Mouse (Mus musculus): ENCODE measurements around the gene Glce. TPM values are rescaled to one million over a fixed set of nuclear protein-coding genes. Genes with fewer than 3 reads are reported as not detected.
A peak's percentile ranks its signal among the peaks of the same experiment; 100 is the strongest.

The Glce gene
- total RNA-seq, 2 experiments from 2014 or later: 21.7 to 23.0 TPM

DNA sequence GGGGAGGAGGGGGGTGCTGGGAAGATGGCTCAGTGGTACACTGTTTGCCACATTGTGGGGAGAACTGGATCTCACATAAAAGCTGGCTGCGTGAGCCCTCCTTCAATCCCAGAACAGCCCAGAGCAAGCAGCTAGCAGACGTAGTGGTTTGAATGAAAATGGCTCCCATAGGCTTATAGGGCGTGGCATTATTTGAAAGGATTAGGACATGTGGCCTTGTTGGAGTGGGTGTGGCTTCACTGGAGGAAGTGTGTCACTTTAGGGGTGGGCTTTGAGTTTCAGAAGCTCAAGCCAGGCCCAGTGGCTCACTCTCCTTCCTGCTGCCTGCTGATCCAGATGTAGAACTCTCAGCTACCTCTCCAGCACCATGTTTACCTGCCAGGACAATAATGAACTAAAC is 90.2 kb downstream of the Glce start:
- DNase-seq (ENCODE audit: low spot score in 2 of 2): no peak

DNA sequence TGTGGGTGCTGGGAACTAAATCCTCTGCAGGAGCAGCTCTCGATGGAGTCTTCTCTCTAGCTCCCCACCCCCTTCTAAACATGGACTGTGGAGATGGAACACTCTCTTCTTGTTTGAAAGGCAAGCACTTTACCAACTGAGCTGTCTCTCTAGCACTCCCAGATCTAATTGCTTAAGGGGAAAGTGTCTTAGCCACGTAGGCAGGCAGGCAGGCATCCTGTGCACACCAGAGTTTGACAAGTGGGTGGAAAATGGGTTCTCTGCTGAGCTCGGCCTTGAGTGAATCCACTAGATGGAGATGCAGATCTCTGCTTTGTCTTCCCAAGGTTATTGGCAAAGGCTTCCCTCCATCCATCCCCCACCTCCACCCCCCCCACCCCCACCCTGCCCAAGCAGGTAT is 94.4 kb downstream of the Glce start:
- DNase-seq (ENCODE audit: low spot score in 2 of 2): no peak

DNA sequence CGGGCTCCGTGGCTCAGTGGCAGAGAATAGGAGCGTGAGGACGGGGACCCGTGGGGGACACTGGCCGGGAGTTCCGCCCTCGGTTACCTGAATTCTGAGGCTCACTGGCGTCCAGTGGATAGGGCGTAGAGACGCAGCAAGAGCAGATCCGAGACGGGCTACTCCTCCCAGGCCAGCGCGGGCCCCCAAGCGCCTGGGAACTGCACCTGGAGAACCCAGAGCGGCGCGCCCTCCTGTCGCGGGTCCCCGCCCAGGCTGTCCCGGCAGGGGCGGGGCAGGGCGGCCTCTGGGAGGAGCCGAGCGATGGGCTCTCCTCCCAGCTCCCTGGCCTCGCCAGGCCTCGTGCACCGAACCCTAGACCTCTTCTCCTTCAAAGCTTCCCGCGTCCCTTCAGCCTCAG is 95.9 kb downstream of the Glce start, which contains the start of gene Paqr5:
Gene Paqr5 (minus strand): TSS at position 257 of the 400 bp plus-strand sequence.
- DNase-seq (ENCODE audit: low spot score in 2 of 2): peak in 1 of 2 experiments; percentile 19

DNA sequence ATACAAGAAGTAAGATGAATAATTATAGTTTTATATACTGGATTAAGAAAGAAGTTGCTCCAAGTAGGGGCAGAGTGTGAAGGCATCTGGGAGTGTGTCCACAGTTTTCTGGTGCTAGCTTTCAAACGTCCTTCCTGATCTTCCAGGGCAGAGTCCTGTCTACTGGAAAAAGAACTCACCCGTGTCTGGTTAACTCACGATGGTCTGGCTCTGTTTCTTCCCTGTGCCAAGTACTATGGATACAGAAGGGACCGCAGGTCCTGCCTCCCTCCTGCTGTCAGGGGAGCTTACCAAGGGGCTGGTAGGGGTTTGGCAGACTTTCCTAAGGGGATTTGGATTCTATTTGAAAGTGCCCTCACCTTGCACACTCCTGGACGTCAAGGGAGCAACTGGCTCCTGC is 97.4 kb downstream of the Glce start:
- DNase-seq (ENCODE audit: low spot score in 2 of 2): no peak

DNA sequence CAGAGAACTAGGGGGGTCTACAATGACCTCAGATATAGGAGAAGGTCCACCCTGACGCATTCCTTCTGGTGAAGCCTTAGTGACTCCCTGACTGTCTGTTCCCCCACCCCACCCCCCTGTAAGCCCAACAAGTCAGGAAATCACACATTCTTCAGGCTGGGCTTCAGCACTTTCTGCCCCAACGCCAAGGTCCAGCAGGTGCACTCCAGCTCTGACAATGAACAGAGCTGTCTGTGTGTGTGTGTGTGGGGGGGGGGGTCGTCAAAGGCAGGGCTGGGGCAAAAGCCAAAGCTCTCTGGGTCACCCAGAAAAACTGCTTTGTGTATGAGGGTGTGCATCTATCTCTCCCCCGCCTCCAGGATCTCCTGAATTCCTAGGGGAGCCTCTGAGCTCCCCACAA is 98.6 kb downstream of the Glce start:
- DNase-seq (ENCODE audit: low spot score in 2 of 2): no peak

DNA sequence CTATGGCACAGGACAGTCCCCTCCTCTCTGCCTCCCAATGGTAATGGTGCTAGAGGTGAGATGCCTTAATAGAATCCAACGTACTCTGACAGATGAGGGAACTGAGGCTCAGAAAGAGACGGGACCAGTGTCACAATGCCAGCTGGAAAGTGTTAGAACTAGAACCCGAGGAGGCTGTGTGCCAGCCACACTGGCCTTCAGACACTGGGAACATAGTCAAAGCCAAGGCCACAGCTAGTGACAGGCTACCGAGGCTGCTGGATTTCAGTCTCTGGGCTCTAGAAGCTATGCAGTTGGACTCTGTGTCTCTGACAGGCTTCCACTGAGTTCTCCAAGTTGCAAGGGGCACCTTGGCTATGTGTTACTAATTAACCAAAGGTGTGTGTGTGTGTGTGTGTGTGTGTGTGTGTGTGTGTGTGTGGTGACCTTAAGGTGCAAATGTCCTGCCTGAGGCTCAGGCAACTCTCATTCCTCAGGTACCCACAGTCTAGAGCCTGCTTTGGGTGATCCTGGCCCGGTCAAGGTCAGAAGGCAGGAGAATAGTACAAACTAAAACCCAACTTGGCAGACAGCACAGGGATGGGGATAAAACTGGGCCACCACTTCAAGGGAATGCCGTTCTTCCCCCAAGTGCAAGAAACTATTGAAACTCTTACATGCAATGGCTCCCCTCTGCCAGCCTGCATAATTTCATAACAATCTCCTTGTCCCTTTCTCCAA is 99.3 kb downstream of the Glce start:
- no peak for DNase-seq (ENCODE audit: low spot score in 2 of 2)

DNA sequence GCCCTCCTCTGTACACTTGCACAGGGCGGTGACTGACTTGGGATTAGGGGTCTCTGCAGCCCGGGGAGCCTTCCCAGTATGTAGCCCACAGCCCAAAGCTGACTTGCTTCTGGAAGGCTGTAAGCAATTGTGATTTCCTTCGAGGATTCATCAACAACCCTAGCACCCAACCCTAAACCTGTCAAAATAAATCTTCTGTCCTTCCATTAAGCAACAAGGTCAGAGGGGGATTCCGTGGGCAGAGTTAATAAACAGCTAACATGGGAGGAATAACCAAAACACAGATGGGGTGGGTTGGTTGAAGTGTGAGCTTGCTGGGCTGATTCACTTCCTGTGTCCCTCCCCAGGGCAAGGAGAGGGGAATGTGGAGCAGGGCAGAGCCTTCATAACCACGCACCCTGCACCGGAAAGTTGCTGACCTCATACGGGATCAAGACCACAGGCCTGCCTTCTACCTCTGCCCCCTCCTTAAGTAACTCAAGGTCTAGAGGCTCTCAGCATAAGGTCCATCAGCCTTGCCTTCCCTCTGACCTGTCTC is 100.8 kb downstream of the Glce start:
- DNase-seq (ENCODE audit: low spot score in 2 of 2): no peak

DNA sequence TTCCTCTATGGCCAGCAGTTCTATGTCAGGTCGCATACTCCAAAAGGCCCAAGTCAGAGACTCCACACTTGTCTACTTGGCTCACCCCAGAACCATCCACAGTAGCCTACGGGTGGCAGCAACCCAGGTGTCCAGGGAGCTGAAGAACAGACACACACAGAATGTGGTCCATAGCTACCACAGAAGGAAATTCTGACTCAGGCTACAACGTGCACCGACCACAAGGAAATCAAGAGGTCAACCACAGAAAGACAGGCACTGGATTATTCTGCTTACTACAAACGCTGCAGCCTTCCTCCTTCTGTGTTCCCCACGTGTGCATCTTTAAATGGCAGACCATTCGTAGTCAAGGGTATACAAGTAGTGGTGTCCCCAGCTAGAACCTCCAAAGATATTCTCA is 102.2 kb downstream of the Glce start:
- DNase-seq (ENCODE audit: low spot score in 2 of 2): no peak

DNA sequence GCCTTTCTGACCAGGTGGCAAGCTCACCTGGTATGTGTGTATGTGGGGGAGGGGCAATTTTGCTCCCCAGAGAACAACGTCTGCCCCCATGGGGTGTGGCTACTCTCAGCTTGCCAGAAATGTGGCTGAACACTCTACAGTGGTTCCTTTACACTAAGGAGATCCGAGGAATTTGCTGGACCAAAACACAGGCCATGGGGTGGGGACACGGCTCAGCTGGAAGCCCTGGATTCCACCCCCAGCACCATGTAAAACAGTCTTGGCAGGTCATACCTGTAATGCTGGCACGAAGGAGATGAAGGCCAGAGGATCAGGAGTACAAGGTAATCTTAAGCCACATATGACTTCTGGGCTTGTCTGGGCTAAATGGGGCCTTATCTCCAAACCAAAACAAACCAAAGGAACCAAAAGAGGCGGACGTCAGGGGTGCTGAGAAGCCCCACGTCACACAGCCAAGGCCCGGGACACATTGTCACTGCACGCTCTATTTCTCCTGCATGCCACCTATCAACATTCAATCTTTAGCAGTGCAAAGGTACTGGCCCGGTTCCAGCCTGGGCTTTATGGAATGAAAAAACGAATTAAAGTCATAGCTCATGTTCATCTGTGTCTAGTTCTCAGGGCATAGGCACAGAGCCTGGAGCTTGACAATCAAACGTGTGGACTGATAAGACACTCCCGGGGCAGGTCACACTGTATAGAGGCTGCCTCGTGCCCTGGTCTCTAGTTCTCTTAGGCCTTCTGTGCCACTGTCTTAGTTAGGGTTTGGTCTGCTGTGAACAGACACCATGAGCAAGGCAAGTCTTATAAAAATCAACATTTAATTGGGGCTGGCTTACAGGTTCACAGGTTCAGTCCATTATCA is 104.0 kb downstream of the Glce start:
- no peak for DNase-seq (ENCODE audit: low spot score in 2 of 2)

DNA sequence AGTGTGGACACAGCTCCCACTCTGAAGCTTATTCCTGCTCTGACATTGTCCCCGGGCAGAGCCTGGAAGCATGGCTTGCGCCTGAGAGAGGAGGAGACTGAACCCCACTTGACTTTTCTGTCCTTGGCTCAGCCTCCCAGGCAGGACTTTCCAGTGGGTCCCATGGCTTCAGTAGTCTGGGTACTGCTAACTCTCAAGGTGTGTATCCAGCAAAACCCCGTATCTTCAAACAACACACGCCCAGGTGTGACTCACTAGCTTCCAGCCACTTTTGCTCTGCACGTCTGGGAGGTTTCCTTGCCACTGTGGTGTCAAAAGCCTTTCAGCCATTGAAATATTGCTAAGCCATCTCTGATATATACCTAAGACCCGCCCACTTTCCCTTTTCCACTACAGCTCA is 105.1 kb downstream of the Glce start:
- no peak for DNase-seq (ENCODE audit: low spot score in 2 of 2)

DNA sequence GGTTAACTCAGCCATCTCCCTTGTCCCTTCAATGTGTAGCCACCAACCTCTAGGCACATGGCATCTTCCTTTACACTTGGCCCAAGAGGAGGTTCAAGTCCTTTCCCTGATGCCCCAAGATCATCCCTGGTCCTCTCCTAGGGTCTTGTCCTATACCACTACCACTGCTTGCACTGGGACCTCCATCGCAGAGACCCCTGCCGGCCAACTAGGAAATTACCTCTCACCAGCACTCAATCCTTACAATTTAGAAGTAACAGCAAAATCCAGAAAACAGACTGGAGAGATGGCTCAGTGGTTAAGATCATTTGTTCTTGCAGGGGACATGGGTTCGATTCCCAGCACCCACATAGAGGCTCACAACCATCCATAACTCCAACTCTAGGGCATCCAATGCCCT is 107.0 kb downstream of the Glce start:
- DNase-seq (ENCODE audit: low spot score in 2 of 2): no peak

DNA sequence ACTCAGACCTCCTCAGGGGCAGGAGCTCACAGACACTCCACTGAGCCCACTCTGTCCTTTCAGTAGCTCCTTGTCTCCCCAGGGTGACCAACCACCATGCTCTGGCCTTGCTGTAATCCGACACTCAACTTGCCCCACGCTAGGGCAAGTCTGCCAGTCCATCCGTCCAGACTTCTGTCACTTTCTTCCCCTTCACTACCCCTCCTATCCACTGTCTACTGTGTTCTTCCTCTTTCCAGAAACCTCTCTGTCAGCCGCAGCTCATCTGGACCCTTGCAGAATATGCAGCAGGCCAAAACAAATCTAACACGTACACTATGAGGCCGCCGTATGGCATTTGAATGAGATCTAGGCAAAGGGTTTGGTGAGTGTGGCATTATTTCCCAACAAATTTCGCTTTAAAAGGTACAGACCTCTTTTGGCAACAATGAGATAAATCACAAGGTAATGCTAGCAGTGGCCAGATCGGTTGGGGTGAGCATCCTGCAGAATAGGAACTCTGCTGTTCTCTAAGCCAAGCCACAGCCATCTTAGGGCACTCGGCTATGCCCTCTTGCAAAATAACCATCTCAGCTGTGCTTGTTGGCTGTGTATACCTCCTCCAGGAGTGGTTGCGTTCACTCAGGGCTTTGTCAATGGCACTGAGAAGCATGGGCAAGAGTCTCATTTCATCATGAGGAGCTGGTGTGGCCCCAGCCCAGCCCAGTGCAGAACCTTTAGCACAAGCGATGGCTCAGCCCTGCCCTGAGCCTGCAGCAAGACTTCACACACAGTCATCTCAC is 108.9 kb downstream of the Glce start:
- DNase-seq (ENCODE audit: low spot score in 2 of 2): no peak

DNA sequence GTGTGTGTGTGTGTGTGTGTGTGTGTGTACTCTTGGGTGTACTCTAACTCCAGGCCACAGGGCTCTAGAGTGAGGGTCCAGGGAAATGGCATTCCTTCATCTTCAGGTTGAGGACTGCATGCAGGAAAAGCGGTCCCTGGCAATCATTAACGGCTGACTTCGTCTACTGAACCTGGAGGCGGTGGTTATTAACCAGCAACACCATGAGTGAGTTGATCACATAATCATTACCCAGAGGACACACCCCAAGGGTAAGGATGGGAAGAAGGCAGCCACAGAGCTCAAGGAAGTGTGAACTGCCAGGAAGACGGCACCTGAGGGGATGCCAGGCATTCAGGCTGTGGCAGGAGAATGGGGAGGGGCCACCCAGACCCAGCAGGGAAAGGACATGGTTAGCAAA is 114.1 kb downstream of the Glce start:
- DNase-seq (ENCODE audit: low spot score in 2 of 2): no peak

Small RNA genes within 50 kb of the gene (microRNA-seq; reads per million reads assigned to microRNA genes)
- 0.85 reads per million for gene Mir5133

Other genes with a start within 250 kb of the Glce start
- 1,000 to 10,000 TPM; 2,037 to 2,325 TPM for gene Rplp1, start 208.1 kb downstream of the Glce start, total RNA-seq (2021)
- gene Kif23, start 175.9 kb downstream of the Glce start, total RNA-seq (2021): 10 to 100 TPM; 39.2 to 41.4 TPM
- gene Paqr5, start 95.8 kb downstream of the Glce start, total RNA-seq (2021): under 1 TPM in 1 of 2 experiments, not detected in 1; 0.23 TPM
- not detected for gene Spesp1, start 159.6 kb upstream of the Glce start, total RNA-seq (2021)
- 100 to 1,000 TPM; 119 to 134 TPM for gene Anp32a, start 218.6 kb upstream of the Glce start, total RNA-seq (2021)

All from gastrocnemius, postnatal 4 days (tissue).